Mouse (Mus musculus) right cerebral cortex, postnatal 10 days (tissue): ENCODE measurements around the gene Ppp6r2.

ENCODE experiments used
- DNase-seq, 2 experiments: peaks; one replicate each; pipeline ENCODE4 v3.0.0; 2021; ENCODE audit warnings: low spot score in 2 of 2

Ppp6r2 gene

DNA sequence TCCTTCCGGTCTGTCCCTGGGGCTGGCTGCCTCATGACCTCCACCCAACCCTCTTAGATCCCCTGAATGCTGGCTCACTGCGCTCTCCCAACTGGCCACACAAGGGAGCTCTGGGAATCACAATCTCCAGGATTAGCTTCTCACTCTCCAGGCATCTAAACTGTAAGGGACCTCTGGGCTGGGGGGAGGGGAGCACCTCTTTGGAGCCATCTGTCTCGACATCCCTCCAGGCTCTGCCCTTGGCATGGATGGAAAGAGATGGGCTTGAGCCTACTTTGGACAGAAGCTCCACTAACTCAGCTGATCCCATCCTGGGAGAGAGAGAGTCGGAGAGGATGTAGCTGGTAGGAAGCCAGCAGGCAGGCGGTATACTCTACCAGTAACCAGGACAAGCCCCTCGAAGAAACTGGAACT is 29.0 kb upstream of the Ppp6r2 start:
- peak; percentile 55 to 56 for DNase-seq

DNA sequence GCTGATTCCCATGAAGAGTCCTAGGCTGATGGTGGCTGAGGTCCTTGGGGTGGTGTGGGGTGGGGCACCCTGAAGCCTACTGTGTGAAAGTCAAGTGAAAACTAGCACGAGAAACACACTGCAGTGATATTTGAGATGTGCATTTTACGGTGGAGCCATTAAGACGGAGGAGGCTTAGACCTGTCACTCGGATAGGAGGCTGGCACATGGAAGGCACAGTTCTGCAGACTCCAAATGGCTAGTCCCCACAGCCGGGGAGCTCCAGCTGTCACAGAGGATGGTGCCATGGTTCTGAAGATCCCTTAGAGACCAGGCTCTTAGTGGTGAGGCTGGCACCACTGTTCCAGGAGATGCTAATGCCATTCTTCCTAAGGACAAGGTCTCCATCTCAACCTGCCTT is 28.5 kb upstream of the Ppp6r2 start:
- DNase-seq: peak; percentile 33 to 40

DNA sequence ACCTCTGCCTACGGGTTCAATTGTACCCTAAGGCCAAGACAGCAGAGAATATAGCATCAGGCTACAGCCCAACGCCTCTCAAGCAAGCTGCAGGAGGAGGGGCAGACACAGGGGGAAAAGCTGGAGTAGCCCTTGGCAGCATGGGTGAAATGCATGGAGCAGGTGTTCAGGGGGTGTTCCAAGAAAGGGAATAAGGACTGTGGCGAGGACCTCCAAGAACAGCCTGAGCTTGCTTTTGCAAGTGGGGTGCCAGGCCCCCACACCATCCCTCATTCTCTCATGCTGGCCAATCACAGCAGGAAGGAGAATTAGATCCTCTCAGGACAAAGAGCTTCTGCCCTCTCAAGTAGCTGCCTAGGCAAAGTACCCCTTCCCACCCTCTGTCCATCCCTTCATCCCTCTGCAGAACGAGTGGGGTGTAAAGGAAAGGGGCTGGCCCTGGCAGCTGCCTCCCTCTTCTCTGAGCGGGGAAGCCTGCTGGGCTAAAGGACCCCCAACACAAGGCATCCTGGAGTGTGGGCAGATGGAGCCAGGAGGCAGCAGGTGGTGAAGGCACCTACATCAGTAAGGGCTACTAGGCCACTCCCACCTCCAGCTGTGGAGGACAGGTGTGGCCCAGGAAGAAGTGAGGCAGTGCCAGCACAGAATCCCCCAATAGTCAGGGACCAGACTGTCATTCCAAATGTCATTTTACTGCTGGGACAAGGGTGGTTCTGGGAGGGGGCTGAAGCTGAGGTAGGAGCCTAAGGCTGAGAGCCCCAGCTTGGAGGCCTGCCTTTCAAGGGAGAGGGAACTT is 27.0 kb upstream of the Ppp6r2 start:
- DNase-seq: peak; percentile 21 to 35

DNA sequence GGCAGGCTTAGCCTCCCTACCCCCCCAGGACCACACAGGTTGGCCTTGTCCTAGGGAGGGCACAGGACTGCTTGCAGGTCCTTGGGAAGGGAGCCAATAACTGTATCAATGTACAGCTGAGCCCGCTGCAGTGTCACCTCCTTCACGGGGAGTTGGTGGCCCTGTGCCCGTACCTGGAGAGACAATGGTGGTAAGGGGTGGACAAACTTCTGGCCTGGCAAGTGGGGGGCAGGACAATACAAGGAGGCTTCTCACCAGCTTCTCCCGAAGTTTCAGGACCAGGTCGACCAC is 26.5 kb upstream of the Ppp6r2 start:
- DNase-seq: peak; percentile 22 to 32

DNA sequence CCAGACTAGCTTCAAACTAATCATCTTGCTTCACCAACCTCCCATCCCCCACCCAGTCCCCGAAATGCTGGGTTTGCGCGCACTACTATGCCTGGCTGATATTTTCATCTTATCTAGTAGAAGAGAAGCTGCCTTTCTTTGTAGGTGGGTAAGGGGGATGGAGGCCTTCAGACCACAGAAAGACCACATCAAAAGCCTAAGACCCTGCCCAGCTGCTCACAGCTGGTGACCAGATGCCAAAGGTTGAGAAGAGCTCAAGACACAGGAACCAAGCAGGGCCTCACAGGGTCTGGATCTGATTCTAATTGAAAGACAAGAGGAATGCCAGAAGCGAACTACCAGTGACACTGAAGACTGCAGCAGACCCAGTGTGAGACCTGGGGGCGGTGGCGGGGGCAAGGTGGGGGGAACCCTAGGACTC is 16.1 kb upstream of the Ppp6r2 start:
- DNase-seq: peak in 1 of 2 experiments; percentile 59

DNA sequence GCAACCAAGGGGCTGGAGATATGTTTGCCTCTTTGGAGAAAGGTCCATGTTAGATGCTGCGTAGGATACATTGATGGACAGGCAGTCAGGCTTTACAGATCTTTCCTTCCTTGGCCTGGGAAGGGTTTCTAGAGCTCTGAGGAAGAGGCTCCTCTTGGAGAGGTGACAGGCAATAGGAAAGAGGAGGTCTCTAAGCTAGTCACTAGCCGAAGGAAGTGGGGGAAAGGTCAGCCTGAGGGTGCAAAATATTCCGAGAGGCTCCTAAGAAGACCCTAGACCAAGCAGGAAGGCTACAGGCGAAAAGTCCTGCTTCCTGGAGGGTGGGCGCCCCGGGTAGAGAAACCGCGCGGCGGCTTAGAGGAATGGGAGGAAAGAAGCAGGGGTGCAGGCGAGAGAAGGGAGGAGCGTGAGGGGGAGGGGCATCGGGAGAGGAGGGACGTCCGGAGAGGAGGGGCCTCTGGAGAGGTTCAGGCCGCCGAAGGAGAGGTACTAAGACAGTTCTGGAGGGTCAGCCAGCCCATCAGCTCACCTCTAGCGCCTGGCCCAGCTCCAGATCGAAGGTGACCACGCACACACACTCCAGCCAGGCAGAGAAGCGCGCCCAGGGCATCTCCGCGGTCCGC is 15.6 kb upstream of the Ppp6r2 start:
- peak; percentile 94 to 96 for DNase-seq

DNA sequence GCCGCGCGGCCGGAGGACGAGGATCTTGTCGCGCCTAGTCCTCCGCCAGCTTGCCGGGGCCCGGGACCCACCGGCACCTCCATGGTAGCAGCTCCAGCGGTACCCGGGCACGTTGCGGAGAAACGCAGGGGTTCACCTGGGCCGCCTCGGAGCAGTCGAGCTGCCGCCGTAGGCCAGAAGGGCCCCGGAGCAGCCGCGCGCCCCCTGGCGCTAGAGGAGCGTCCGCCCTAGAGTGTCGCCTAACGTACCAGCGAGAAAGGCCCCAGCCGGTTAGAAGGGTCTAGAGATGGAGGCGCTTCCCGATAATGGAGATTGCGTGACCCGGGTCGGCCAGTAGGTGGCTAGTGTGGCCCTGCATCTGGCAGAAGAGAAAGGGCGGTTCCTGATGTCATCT is 15.0 kb upstream of the Ppp6r2 start, which contains the start of gene Dennd6b:
TSS of gene Dennd6b (minus strand) at position 184 of the 394 bp plus-strand sequence.
- DNase-seq: peak; percentile 97 to 98

DNA sequence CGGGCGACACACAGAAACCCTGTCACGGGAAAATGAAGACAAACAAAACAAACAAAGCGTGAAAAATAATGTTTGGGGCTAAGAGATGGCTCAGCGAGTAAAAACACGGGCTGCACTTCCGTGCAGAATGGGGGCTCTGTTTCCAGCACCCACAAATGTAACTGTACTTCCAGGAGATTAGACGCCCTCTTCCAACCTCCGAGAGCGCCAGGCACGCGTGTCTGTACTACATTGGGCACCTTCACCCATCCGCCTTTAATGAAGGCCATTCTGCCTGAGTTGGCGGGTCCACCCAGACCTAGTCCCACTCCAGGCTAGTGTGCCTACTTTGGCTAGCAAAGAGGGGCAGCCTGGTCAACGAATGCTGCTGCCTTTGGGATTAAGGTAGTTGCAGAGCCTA is 14.3 kb upstream of the Ppp6r2 start:
- DNase-seq: peak in 1 of 2 experiments; percentile 26

DNA sequence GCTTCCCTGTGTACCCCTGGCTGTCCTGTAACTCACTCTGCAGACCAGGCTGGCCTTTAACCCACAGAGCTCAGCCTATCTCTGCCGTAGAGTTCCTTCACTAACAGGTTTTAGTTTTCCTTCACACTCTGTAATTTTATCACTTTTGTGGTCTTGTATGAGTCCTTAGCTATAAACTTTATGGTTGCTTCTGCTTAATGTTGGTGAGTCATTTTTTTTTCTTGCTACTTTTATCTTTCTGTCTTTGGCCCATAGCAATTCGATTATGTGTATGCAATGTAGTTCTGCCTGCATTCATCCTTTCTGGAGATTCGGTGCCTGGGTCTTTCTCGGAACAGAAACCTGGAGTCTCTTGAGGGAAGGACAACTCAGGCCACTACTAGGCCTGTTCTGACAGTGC is 3.9 kb upstream of the Ppp6r2 start:
- DNase-seq: no peak

DNA sequence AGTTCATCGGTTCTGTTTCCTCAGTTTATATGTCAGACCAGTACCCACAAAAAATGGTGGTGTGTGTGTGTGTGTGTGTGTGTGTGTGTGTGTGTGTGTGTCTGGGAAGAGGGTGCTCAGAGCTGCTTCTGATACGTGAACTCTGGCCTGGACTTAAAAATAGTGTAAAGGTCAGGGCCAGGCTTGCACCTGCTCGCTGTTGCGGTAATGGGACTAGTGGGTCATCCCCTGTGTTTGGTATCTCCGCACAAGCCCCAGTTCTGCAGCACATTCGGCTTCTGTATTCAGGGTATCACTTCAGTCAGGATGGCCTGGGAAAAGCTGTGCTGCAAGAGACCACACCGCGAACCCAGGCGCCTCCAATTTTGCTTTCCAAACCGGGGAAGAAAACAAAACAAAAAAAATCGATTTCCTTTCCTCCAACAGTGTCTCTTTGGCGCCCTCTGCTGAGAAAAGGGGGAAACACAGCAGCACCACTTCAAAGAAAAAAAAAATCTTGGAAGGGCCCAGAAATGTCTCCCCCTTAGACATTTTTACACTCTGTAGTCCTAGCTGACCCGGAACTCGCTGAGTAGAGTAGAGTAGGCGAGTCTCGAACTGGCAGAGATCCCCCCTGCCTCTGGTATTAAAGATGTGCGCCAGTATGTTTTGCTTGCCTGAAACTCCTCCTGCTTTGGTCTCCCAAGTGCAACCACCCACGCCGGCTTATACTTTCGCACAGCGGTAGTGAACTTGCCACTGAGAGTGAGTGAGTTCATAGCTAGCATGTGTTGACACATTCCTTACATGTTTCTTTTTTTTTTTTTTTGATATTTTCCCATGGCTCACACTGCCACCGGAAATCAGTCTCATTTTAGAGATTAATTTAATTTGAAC is 1.2 kb upstream of the Ppp6r2 start:
- DNase-seq: peak; percentile 85 to 91

DNA sequence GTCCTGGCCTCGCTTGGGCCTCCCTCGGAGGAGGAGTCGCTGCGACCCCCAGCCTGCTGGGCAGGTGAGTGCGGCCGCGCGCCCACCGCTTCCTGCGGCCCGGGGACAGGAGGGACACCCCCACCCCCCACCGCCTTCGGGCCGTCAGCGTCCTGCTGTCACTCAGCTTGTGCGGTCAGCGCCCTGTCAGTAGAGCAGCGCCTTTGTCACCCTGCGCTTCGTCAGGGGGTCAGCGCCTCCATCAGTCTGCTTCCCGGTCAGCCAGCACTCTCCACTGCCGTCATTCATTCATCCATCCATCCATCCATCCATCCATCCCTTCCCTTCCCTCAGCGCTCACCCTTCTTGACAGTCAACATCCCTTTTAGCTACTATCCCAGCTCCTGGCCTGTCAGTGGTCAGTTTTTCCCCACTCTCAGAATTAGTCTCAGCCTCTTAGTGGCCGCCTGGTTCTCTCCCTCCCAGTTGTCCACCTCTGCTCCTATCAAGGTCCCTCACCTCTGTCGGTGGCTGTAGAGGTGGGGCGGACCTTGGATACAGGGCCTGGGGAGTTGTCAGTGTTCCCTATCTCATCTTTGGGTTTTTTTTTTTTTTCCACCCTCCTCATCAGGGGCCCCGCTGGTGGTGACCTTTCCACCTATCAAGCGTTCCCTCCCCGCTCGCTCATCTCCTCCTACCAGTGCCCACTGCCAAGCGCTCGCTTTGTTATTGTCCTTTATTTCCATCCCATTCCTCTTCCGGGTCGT is 536 bp downstream of the Ppp6r2 start:
- peak in 1 of 2 experiments; percentile 50 for DNase-seq

DNA sequence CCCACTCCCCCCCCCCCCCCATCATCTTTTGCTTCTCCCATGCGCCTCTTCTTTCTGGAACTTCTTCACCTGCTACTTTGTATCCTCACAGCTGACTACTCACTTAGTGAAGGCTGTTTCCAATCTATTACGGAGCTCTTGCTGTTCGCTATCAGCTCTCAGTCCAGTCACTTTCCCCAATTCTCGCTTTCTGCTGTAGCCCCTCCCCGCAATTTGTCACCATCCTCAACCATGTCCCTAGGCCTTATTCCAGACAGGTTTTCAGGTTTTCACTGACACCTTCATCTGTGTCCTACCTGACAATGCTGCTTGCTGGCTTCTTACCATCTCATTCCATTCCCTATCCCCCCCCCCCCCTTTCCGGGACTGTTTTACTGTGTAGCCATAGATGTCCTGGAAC is 1.1 kb downstream of the Ppp6r2 start:
- no peak for DNase-seq

DNA sequence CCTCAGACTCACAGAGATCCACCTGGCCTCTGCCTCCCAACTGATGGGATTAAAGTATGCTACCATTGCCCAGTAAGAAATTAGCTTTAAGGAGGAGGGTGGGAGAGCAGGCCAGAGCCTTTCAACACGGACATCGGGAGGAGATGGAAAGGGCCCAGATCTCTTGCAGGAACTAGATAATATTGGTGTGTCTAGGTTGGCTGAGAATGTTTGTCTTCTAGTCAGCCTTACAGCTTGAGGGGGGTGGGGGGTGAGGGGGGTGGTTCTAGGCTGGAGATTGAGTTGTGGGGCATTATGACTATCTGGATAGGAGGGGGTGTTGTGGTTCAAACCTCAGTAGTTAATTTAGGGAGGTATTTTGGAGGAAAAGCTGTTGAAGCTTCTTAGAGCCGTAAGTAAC is 2.2 kb downstream of the Ppp6r2 start:
- no peak for DNase-seq

DNA sequence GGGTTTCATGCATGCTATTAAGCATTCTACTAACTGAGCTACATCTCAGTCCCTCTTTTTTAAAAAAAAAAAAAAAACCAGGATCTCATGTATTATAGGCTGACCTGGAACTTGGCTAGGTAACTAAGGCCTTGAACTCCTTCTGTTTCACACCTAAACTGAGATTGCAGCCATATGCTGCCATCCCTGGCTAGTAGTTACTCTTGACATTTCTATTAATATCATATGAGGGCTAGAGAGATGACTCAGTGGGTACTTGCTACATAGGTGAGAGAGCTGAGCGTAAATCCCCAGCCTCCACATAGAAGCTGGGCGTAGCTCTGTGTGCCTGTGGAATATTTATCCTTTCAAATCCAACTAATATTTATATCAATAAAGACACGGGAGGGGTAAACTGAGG is 3.6 kb downstream of the Ppp6r2 start:
- no peak for DNase-seq

DNA sequence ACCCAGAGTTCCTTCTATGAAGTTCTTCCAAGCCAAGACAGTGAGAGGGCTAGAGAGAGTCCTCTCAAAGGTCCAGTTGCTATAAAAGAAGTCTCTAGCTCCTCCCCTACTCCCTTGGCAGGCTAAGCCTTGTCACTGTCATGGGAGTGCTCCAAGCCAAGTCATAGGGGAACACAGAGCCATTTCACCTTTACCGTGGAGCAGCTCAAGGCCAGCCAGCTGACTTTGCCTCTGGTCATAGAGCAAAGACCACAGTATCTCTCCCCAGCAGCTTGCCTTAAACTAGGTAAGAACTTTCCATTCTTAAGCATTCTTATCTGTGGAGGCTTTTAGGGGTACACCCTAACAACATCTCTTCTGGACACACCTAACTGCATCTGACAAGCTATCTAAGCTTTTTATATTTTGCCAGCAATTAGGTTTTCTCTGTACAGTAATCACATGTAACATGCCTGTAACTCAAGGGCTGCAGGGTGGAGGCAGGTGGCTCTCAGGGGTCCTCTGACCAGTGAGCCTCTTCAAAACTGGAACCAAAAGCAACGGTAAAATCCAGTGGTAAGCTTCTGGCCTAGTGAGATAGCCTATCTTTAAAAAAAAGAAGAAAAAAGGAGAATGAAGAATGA is 4.4 kb downstream of the Ppp6r2 start:
- no peak for DNase-seq

DNA sequence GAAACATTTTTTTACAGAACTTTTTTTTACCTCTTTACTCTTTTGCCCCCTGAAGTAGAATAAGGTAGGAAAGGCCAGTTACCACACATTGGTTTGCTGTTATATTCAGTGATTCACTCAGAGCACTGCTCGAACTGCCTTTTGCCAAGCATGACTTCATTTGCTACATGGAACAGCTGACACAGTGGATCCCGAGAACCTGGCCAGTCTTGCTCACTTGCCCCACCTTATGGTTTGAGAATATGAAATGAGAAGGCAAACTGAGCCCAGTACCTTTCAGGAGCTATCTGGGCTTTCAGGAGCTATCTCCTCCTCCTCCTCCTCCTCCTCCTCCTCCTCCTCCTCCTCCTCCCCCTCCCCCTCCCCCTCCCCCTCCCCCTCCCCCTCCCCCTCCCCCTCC is 22.2 kb downstream of the Ppp6r2 start:
- DNase-seq: no peak

DNA sequence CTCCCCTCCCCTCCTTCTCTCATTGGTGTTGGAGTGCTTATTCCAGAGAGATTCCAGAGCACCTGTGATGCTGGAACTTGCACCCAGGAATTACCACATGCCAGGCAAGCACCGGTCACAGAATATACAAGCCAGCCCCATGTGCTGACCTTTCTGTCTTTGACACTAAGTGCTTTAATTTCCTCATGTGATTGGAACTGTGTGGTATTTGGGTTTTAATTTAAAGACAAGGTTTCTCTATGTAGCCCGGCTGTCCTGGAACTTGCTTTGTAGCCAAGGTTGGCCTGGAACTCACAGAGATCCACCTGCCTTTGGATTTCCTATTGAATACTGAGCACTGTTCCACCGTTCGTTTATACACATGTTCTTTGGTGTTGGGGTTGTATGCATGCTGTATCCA is 22.7 kb downstream of the Ppp6r2 start:
- no peak for DNase-seq

DNA sequence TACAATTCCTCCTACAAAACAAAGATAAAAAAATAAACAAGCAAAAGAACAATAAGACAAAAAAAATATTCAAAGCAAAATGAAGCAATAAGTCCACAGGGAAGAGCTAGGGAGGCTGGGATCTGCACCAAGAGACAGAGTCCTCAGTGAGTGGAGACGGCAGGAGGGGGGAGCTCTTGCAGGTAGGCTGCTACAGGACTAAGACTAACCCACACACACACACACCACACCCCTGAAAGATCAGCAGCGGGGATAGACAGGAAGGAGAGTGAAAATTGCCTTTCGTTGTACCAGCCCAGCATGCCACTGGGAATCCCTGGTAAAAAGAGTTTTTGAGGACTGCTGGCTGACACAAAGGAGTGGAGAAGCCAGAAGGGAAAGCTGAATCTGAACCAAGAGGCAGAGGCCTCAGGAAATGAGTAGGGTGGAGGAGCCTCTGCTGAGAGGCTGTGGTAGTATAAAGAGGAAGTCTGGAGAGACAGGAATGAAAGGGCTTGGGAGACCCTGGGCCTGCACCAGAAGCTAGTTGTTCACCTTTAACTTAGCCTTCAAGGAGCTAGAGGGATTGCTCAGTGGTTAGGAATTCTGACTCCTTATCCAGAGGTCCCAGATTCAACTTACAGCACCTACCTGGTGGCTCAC is 28.5 kb downstream of the Ppp6r2 start:
- DNase-seq: no peak

DNA sequence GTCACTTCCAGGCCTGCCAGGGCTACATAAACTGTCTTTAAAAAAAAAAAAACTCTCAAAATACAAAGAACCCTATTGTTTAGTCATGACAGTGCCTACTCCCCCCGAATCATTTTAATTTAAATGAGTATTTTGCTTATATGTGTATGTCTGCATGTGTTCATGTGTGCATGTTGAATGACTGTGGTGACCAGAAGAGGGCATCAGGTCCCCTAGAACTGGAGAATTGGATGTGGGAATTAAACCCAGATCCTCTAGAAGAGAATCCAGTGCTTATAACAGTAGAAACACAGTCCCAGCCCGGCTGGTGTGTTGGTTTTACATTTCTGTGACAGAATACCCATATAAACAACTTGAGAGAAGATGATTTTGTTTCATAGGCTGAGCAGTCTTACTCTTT is 29.7 kb downstream of the Ppp6r2 start:
- no peak for DNase-seq

DNA sequence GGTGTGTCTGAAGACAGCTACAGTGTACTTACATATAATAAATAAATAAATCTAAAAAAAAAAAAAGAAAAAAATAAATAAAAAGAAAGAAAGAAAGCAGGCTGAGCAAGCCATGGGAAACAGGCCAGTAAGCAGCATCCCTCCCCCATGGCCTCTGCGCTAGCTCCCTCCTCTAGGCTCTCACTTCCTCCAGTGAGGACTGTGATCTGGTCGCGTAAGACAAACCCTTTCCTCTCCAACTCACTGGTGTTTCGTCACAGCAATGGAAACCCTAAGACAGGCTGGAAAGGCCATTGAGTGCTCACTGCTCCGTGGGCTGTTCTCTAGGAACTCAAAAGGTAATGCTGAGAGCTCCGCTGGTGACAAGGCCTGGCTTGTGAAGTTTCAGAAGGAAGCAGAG is 37.7 kb downstream of the Ppp6r2 start:
- no peak for DNase-seq

DNA sequence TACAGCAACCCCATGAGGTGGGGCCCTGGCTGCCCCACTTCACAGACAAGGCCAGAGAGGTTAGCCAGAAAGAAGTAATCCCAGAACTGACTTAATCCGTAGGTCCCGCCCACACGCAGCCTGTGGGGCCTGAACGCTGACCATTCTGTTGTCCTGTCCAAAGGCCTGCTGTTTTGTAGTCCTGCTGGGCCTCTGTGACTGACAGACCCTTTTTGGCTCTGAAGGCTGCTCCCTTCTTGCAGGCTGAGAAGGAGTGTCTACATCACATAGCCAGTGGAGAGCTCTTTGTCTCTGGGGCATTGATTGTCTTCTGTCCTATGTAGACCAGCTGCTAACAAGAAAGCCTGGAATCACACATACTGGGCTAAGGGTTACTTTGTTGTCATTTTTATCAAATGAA is 44.0 kb downstream of the Ppp6r2 start:
- no peak for DNase-seq
